Mouse (Mus musculus) limb, embryonic 15.5 days (tissue): ENCODE measurements around the gene Mypop. TPM values are rescaled to one million over a fixed set of nuclear protein-coding genes. Genes with fewer than 3 reads are reported as not detected.
A peak's percentile ranks its signal among the peaks of the same experiment; 100 is the strongest.

Experiments used
- ATAC-seq: fragments of 200-750 bp; cut with Nextera tagmentation; 2 replicates; pipeline ENCODE4 v1.8.0; 2017; ENCODE audit warnings: low read depth, moderate TSS enrichment; ENCODE audit not compliant: insufficient number of reproducible peaks, low FRiP score, low TSS enrichment
- H3K27ac ChIP-seq: fragments of 300-500 bp; sonication (generic); 2 replicates; pipeline ENCODE4 v1.5.1; 2015; ENCODE audit warnings: moderate library complexity, mild to moderate bottlenecking, inconsistent platforms
- H3K27me3 ChIP-seq: fragments of 300-500 bp; sonication (generic); 2 replicates; pipeline ENCODE4 v1.6.1; 2015; ENCODE audit warnings: inconsistent platforms
- H3K36me3 ChIP-seq: fragments of 300-500 bp; sonication (generic); 2 replicates; pipeline ENCODE4 v1.6.1; 2015; ENCODE audit warnings: inconsistent platforms
- H3K4me1 ChIP-seq: fragments of 300-500 bp; sonication (generic); 2 replicates; pipeline ENCODE4 v1.6.1; 2015; ENCODE audit warnings: inconsistent platforms
- H3K4me2 ChIP-seq: fragments of 300-500 bp; sonication (generic); 2 replicates; pipeline ENCODE4 v1.6.1; 2015; ENCODE audit warnings: mild to moderate bottlenecking, inconsistent platforms
- H3K4me3 ChIP-seq: fragments of 300-500 bp; sonication (generic); 2 replicates; pipeline ENCODE4 v1.5.1; 2015; ENCODE audit warnings: mild to moderate bottlenecking, inconsistent platforms
- H3K9ac ChIP-seq: fragments of 300-500 bp; sonication (generic); 2 replicates; pipeline ENCODE4 v1.6.1; 2015; ENCODE audit warnings: inconsistent platforms
- H3K9me3 ChIP-seq: fragments of 300-500 bp; sonication (generic); 2 replicates; pipeline ENCODE4 v1.6.1; 2016; ENCODE audit warnings: inconsistent platforms
- WGBS: fragments of 180-500 bp; shearing (Covaris S2); methylation state at CpG from one replicate; pipeline ENCODE4 v1.1.7; 2015; 5-methylcytosine and 5-hydroxymethylcytosine counted together
- polyA plus RNA-seq: library from polyadenylated mRNA; unstranded; fragments of >200 nt; fragmentation: Nextera tagmentation; extraction: Ambion mirVana; gene quantifications from 2 replicates; pipeline ENCODE4 v1.2.1, GENCODE M21; 2015

Mypop gene
- polyA plus RNA-seq, 1 experiment from 2014 or later = 5.2 TPM

GRCm38 (mm10) chr7:19023357-19023814 lies 32.3 kb downstream of the Mypop start, which contains the start of gene Foxa3:
Foxa3 (minus strand) TSS chr7:19023538.
- no peak for ATAC-seq
- Histone ChIP-seq H3K36me3 (no peaks in the 10 kb centered on the region), H3K4me2 (peak within 1 kb of the TSS; percentile 81), H3K9me3 (no peaks in the 10 kb centered on the region), H3K4me1 (peaks cover 29% of the 10 kb centered on the region), H3K27me3 (peaks cover 40% of the 10 kb centered on the region), H3K27ac (peak within 1 kb of the TSS; percentile 61; the same call in 1 of the 2 replicates), H3K4me3 (peak within 1 kb of the TSS; percentile 95), H3K9ac (peak within 1 kb of the TSS; percentile 89)
- 4% methylated on average over 28 of the region's 30 CpGs for WGBS

GRCm38 (mm10) chr7:19024096-19024506 lies 33.1 kb downstream of the Mypop start, which contains the start of gene Sympk:
Sympk (plus strand) TSS chr7:19024377.
- WGBS = under 1% methylated on average over 42 of the region's 50 CpGs
- peak within 1 kb of the TSS; percentile 95 for H3K4me3 ChIP-seq
- peak within 1 kb of the TSS; percentile 61 for H3K27ac ChIP-seq
- peaks cover 5% of the 10 kb centered on the region for H3K36me3 ChIP-seq
- H3K4me1 ChIP-seq = peaks cover 29% of the 10 kb centered on the region
- ATAC-seq = peak; percentile 92
- H3K9ac ChIP-seq = peak within 1 kb of the TSS; percentile 89
- peak within 1 kb of the TSS; percentile 81 for H3K4me2 ChIP-seq
- no peaks in the 10 kb centered on the region for H3K9me3 ChIP-seq
- H3K27me3 ChIP-seq = peaks cover 40% of the 10 kb centered on the region

GRCm38 (mm10) chr7:19024581-19025255 lies 33.7 kb downstream of the Mypop start:
- Histone ChIP-seq H3K9ac (peak overlapping the region; percentile 89), H3K27ac (peak overlapping the region; percentile 61), H3K9me3 (no peaks in the 10 kb centered on the region), H3K27me3 (peaks cover 40% of the 10 kb centered on the region), H3K4me1 (peaks cover 29% of the 10 kb centered on the region), H3K36me3 (peaks cover 11% of the 10 kb centered on the region), H3K4me3 (peak overlapping the region; percentile 95), H3K4me2 (peak overlapping the region; percentile 81)
- peak; percentile 20; the same call in 1 of the 2 replicates for ATAC-seq
- WGBS = 1% methylated on average over 36 of the region's 36 CpGs

- no peaks in the 10 kb centered on the region for H3K9me3 ChIP-seq
- H3K27ac ChIP-seq = no peak overlapping the region
- H3K4me2 ChIP-seq = no peak overlapping the region
- H3K27me3 ChIP-seq = peaks cover 9% of the 10 kb centered on the region
- peaks cover 29% of the 10 kb centered on the region for H3K4me1 ChIP-seq
- H3K36me3 ChIP-seq = peaks cover 43% of the 10 kb centered on the region
- no peak overlapping the region for H3K4me3 ChIP-seq
- H3K9ac ChIP-seq = no peak overlapping the region
- no peak for ATAC-seq
Measured at GRCm38 (mm10) chr7:19028067-19028466, 37.0 kb downstream of the Mypop start.

- H3K4me1 ChIP-seq = peaks cover 20% of the 10 kb centered on the region
- H3K9ac ChIP-seq = no peak overlapping the region
- H3K27me3 ChIP-seq = no peaks in the 10 kb centered on the region
- WGBS = 69% methylated on average over 6 of the region's 6 CpGs
- H3K4me2 ChIP-seq = no peak overlapping the region
- no peaks in the 10 kb centered on the region for H3K9me3 ChIP-seq
- H3K36me3 ChIP-seq = peaks cover 52% of the 10 kb centered on the region
- no peak overlapping the region for H3K27ac ChIP-seq
- H3K4me3 ChIP-seq = no peak overlapping the region
- no peak for ATAC-seq
Measured at GRCm38 (mm10) chr7:19029084-19029653, 38.1 kb downstream of the Mypop start.

GRCm38 (mm10) chr7:19031641-19032040 lies 40.6 kb downstream of the Mypop start:
- no peaks in the 10 kb centered on the region for H3K9me3 ChIP-seq
- no peak for ATAC-seq
- WGBS = 82% methylated on average over 4 of the region's 4 CpGs
- no peak overlapping the region for H3K27ac ChIP-seq
- no peaks in the 10 kb centered on the region for H3K27me3 ChIP-seq
- no peak overlapping the region for H3K9ac ChIP-seq
- H3K4me2 ChIP-seq = no peak overlapping the region
- peaks cover 4% of the 10 kb centered on the region; the same call in 1 of the 2 replicates for H3K4me1 ChIP-seq
- H3K36me3 ChIP-seq = peaks cover 77% of the 10 kb centered on the region
- H3K4me3 ChIP-seq = no peak overlapping the region

GRCm38 (mm10) chr7:19044616-19045015 lies 53.6 kb downstream of the Mypop start:
- WGBS = 93% methylated on average over 6 of the region's 6 CpGs
- no peak for ATAC-seq
- Histone ChIP-seq H3K4me1 (no peaks in the 10 kb centered on the region), H3K36me3 (peaks cover 99% of the 10 kb centered on the region), H3K9ac (no peak overlapping the region), H3K27ac (no peak overlapping the region), H3K9me3 (no peaks in the 10 kb centered on the region), H3K4me3 (no peak overlapping the region), H3K27me3 (no peaks in the 10 kb centered on the region), H3K4me2 (no peak overlapping the region)

GRCm38 (mm10) chr7:19046286-19047069 lies 55.4 kb downstream of the Mypop start:
- Histone ChIP-seq H3K27me3 (no peaks in the 10 kb centered on the region), H3K9ac (no peak overlapping the region), H3K9me3 (no peaks in the 10 kb centered on the region), H3K36me3 (peaks cover 99% of the 10 kb centered on the region), H3K27ac (no peak overlapping the region), H3K4me2 (no peak overlapping the region), H3K4me3 (no peak overlapping the region), H3K4me1 (no peaks in the 10 kb centered on the region)
- 89% methylated on average over 11 of the region's 11 CpGs for WGBS
- no peak for ATAC-seq

- no peaks in the 10 kb centered on the region for H3K27me3 ChIP-seq
- H3K9me3 ChIP-seq = no peaks in the 10 kb centered on the region
- no peak for ATAC-seq
- no peak overlapping the region for H3K4me2 ChIP-seq
- H3K9ac ChIP-seq = no peak overlapping the region
- no peaks in the 10 kb centered on the region for H3K4me1 ChIP-seq
- H3K4me3 ChIP-seq = no peak overlapping the region
- no peak overlapping the region for H3K27ac ChIP-seq
- 87% methylated on average over 14 of the region's 14 CpGs for WGBS
- H3K36me3 ChIP-seq = peaks cover 98% of the 10 kb centered on the region
Measured at GRCm38 (mm10) chr7:19048006-19048527, 57.0 kb downstream of the Mypop start.

GRCm38 (mm10) chr7:19049252-19049651 lies 58.2 kb downstream of the Mypop start:
- no peak for ATAC-seq

GRCm38 (mm10) chr7:19050172-19050571 lies 59.1 kb downstream of the Mypop start:
- Histone ChIP-seq H3K27me3 (no peaks in the 10 kb centered on the region), H3K27ac (no peak overlapping the region), H3K9ac (no peak overlapping the region), H3K4me2 (no peak overlapping the region), H3K36me3 (peaks cover 87% of the 10 kb centered on the region), H3K4me1 (peaks cover 10% of the 10 kb centered on the region), H3K4me3 (no peak overlapping the region), H3K9me3 (no peaks in the 10 kb centered on the region)
- 86% methylated on average over 8 of the region's 8 CpGs for WGBS
- no peak for ATAC-seq

More at GRCm38 (mm10) chr7:19049252-19049651, 58.2 kb downstream of the Mypop start:
- H3K27ac ChIP-seq = no peak overlapping the region
- H3K4me3 ChIP-seq = no peak overlapping the region
- H3K4me2 ChIP-seq = no peak overlapping the region
- H3K4me1 ChIP-seq = peaks cover 6% of the 10 kb centered on the region
- peaks cover 94% of the 10 kb centered on the region for H3K36me3 ChIP-seq
- H3K9me3 ChIP-seq = no peaks in the 10 kb centered on the region
- WGBS = 87% methylated on average over 5 of the region's 5 CpGs
- H3K27me3 ChIP-seq = no peaks in the 10 kb centered on the region
- no peak overlapping the region for H3K9ac ChIP-seq
